7 mouse cellular contexts compared by ENCODE assay signal in genomic region chr9:121276745-121277117, GRCm38 (mm10). TPM values are rescaled to one million over a fixed set of nuclear protein-coding genes. Genes with fewer than 3 reads are reported as not detected.
A peak's percentile ranks its signal among the peaks of the same experiment; 100 is the strongest.
DNase-seq lines count a peak whose midpoint lies in the region; ATAC-seq and TF ChIP-seq lines count a peak whose summit lies in the region.

No protein-coding gene starts in this region.

- no peak for DNase-seq in lung, embryonic 14.5 days
- no peak for DNase-seq in lung, adult 18-20 months
- no peak for DNase-seq in retina, embryonic 14.5 days (ENCODE audit: low spot score)
- DNase-seq in right cerebral cortex, postnatal 4 days, result no peak

- H3K4me3 ChIP-seq in lung, embryonic 14.5 days (ENCODE audit: low read depth, low read length), result peak overlapping the region; percentile 56
- H3K4me3 ChIP-seq in embryonic facial prominence, embryonic 15.5 days (replicated peaks), result peak overlapping the region; percentile 83
- H3K4me3 ChIP-seq in intestine, postnatal 0 days (ENCODE audit: low read depth, low read length), result peak overlapping the region; percentile 63
- H3K4me3 ChIP-seq in neural tube, embryonic 15.5 days (replicated peaks), result peak overlapping the region; percentile 83

- H3K9ac ChIP-seq in lung, embryonic 14.5 days, result peak overlapping the region; percentile 55
- H3K9ac ChIP-seq in embryonic facial prominence, embryonic 15.5 days, result peak overlapping the region; percentile 54; the same call in 1 of the 2 replicates
- H3K9ac ChIP-seq in intestine, postnatal 0 days (ENCODE audit: low read depth, low read length), result 0 out of 2 replicates have a peak overlapping the region, but pooled peaks have one; percentile 50
- peak overlapping the region; percentile 70 for H3K9ac ChIP-seq in neural tube, embryonic 15.5 days (replicated peaks)

- H3K36me3 ChIP-seq in lung, embryonic 14.5 days (ENCODE audit: insufficient read depth), result no peaks in the 10 kb centered on the region
- no peaks in the 10 kb centered on the region for H3K36me3 ChIP-seq in embryonic facial prominence, embryonic 15.5 days
- no peaks in the 10 kb centered on the region for H3K36me3 ChIP-seq in intestine, postnatal 0 days (ENCODE audit: control insufficient read depth, insufficient read depth)
- no peaks in the 10 kb centered on the region for H3K36me3 ChIP-seq in neural tube, embryonic 15.5 days

- H3K4me2 ChIP-seq in lung, embryonic 14.5 days, result peak overlapping the region; percentile 89
- peak overlapping the region; percentile 90 for H3K4me2 ChIP-seq in embryonic facial prominence, embryonic 15.5 days (replicated peaks)
- peak overlapping the region; percentile 90 for H3K4me2 ChIP-seq in intestine, postnatal 0 days (replicated peaks; ENCODE audit: low read depth)
- peak overlapping the region; percentile 82 for H3K4me2 ChIP-seq in neural tube, embryonic 15.5 days

- H3K27me3 ChIP-seq in lung, embryonic 14.5 days (ENCODE audit: insufficient read depth, low read length), result no peaks in the 10 kb centered on the region
- no peaks in the 10 kb centered on the region for H3K27me3 ChIP-seq in embryonic facial prominence, embryonic 15.5 days
- no peaks in the 10 kb centered on the region for H3K27me3 ChIP-seq in intestine, postnatal 0 days (replicated peaks; ENCODE audit: control insufficient read depth, insufficient read depth, low read length)
- H3K27me3 ChIP-seq in neural tube, embryonic 15.5 days (replicated peaks), result no peaks in the 10 kb centered on the region

- H3K27ac ChIP-seq in lung, embryonic 14.5 days (ENCODE audit: low read depth), result no peak overlapping the region
- H3K27ac ChIP-seq in embryonic facial prominence, embryonic 15.5 days (replicated peaks), result no peak overlapping the region
- H3K27ac ChIP-seq in intestine, postnatal 0 days (ENCODE audit: low read depth, low read length), result no peak overlapping the region
- H3K27ac ChIP-seq in neural tube, embryonic 15.5 days (replicated peaks), result peak overlapping the region; percentile 90

- ATAC-seq in lung, embryonic 14.5 days (ENCODE audit: insufficient read depth), result no peak
- ATAC-seq in embryonic facial prominence, embryonic 15.5 days (ENCODE audit: insufficient number of reproducible peaks, low FRiP score, low TSS enrichment, low read depth), result no peak
- no peak for ATAC-seq in intestine, postnatal 0 days
- ATAC-seq in neural tube, embryonic 15.5 days (ENCODE audit: low FRiP score), result no peak

- no peaks in the 10 kb centered on the region for H3K4me1 ChIP-seq in lung, embryonic 14.5 days (ENCODE audit: insufficient read depth)
- H3K4me1 ChIP-seq in embryonic facial prominence, embryonic 15.5 days, result peaks cover 17% of the 10 kb centered on the region
- 0 out of 2 replicates have a peak, but pooled peaks cover 3% of the 10 kb centered on the region for H3K4me1 ChIP-seq in intestine, postnatal 0 days (replicated peaks; ENCODE audit: control insufficient read depth, insufficient read depth, low read length)
- peaks cover 22% of the 10 kb centered on the region for H3K4me1 ChIP-seq in neural tube, embryonic 15.5 days

- TF ChIP-seq CTCF in lung, embryonic 14.5 days (IDR thresholded peaks at IDR 0.05; ENCODE audit: low read depth), result no peak
- TF ChIP-seq CTCF in intestine, postnatal 0 days (IDR thresholded peaks at IDR 0.05; ENCODE audit: low read depth), result no peak

- H3K9me3 ChIP-seq in lung, embryonic 14.5 days (ENCODE audit: low read depth, low read length), result no peaks in the 10 kb centered on the region
- no peaks in the 10 kb centered on the region for H3K9me3 ChIP-seq in embryonic facial prominence, embryonic 15.5 days (replicated peaks)
- no peaks in the 10 kb centered on the region for H3K9me3 ChIP-seq in intestine, postnatal 0 days (ENCODE audit: control insufficient read depth)
- no peaks in the 10 kb centered on the region for H3K9me3 ChIP-seq in neural tube, embryonic 15.5 days (replicated peaks)

- WGBS in lung, embryonic 14.5 days, result 11% methylated on average over 15 of the region's 15 CpGs
- 12% methylated on average over 15 of the region's 15 CpGs for WGBS in embryonic facial prominence, embryonic 15.5 days
- 12% methylated on average over 15 of the region's 15 CpGs for WGBS in intestine, postnatal 0 days
- 16% methylated on average over 15 of the region's 15 CpGs for WGBS in neural tube, embryonic 15.5 days

RNA-seq across cellular contexts. Expression of gene Ulk4, which starts 0.3 kb away (rescaled TPM):
- polyA plus RNA-seq in lung, embryonic 14.5 days (2014; fragmentation: Nextera tagmentation; extraction: Ambion mirVana), result 123 and 125 TPM in 2 replicates
- 143 and 159 TPM in 2 replicates for polyA plus RNA-seq in embryonic facial prominence, embryonic 15.5 days (2015; fragmentation: Nextera tagmentation; extraction: Ambion mirVana)
- 108 and 111 TPM in 2 replicates for polyA plus RNA-seq in intestine, postnatal 0 days (2015; fragmentation: Nextera tagmentation; extraction: Ambion mirVana)
- polyA plus RNA-seq in neural tube, embryonic 15.5 days (2015; fragmentation: Nextera tagmentation; extraction: Ambion mirVana), result 62.5 and 71.2 TPM in 2 replicates

RNA-seq across cellular contexts. Expression of gene Trak1, which starts 20.6 kb away (rescaled TPM):
- polyA plus RNA-seq in lung, embryonic 14.5 days (2014; fragmentation: Nextera tagmentation; extraction: Ambion mirVana), result 20.8 and 20.9 TPM in 2 replicates
- polyA plus RNA-seq in embryonic facial prominence, embryonic 15.5 days (2015; fragmentation: Nextera tagmentation; extraction: Ambion mirVana), result 28.4 and 28.9 TPM in 2 replicates
- polyA plus RNA-seq in intestine, postnatal 0 days (2015; fragmentation: Nextera tagmentation; extraction: Ambion mirVana), result 16.3 and 17.2 TPM in 2 replicates
- 50.9 and 52.9 TPM in 2 replicates for polyA plus RNA-seq in neural tube, embryonic 15.5 days (2015; fragmentation: Nextera tagmentation; extraction: Ambion mirVana)
